Mouse (Mus musculus) E14TG2a.4 (cell line): ENCODE data around the gene Agap1.
A peak's percentile ranks its signal among the peaks of the same experiment; 100 is the strongest.

Experiments
- H3K27me3 ChIP-seq: 2 replicates; pipeline ENCODE4 v1.6.1; 2014; ENCODE audit warnings: low read length, control low read depth; ENCODE audit not compliant: insufficient read depth
- H3K36me3 ChIP-seq: 2 replicates; pipeline ENCODE4 v1.6.1; 2014; ENCODE audit warnings: low read length, control low read depth; ENCODE audit not compliant: insufficient read depth
- H3K4me1 ChIP-seq: replicated peaks from 2 replicates; pipeline ENCODE4 v1.6.1; 2014; ENCODE audit warnings: low read depth, low read length, control low read depth
- H3K4me3 ChIP-seq: replicated peaks from 2 replicates; pipeline ENCODE4 v1.5.1; 2014; ENCODE audit warnings: mild to moderate bottlenecking, low read length
- H3K9me3 ChIP-seq: 2 replicates; pipeline ENCODE4 v1.6.1; 2014; ENCODE audit warnings: low read length, control low read depth
- CTCF ChIP-seq: conservative IDR thresholded peaks from 2 replicates; pipeline ENCODE4 v1.5.1; 2014; ENCODE audit warnings: low read length
- NANOG ChIP-seq: IDR thresholded peaks from 2 replicates; pipeline ENCODE4 v1.6.1; 2014; ENCODE audit warnings: borderline replicate concordance, low read length, mixed read lengths
- POU5F1 ChIP-seq: IDR thresholded peaks from 2 replicates; pipeline ENCODE4 v1.6.1; 2014; ENCODE audit warnings: low read length, borderline replicate concordance

Agap1 gene

GRCm38 (mm10) chr1:89718782-89719403 is 264.3 kb downstream of the Agap1 start:
- H3K36me3 ChIP-seq, result no peaks in the 10 kb centered on the region
- H3K27me3 ChIP-seq, result no peaks in the 10 kb centered on the region
- no peak for TF ChIP-seq POU5F1
- TF ChIP-seq CTCF, result no peak
- TF ChIP-seq NANOG, result no peak
- H3K4me3 ChIP-seq, result no peak overlapping the region
- H3K4me1 ChIP-seq, result peaks cover 14% of the 10 kb centered on the region
- H3K9me3 ChIP-seq, result no peaks in the 10 kb centered on the region

- H3K4me3 ChIP-seq, result 0 out of 2 replicates have a peak overlapping the region, but pooled peaks have one; percentile 3
- no peaks in the 10 kb centered on the region for H3K9me3 ChIP-seq
- no peaks in the 10 kb centered on the region for H3K27me3 ChIP-seq
- peaks cover 24% of the 10 kb centered on the region for H3K36me3 ChIP-seq
- TF ChIP-seq CTCF (no peak), POU5F1 (no peak), NANOG (no peak)
- H3K4me1 ChIP-seq, result peaks cover 22% of the 10 kb centered on the region
Observed at GRCm38 (mm10) chr1:89724141-89724540, 269.5 kb downstream of the Agap1 start.

- no peak for TF ChIP-seq POU5F1
- TF ChIP-seq NANOG, result no peak
- no peak for TF ChIP-seq CTCF
- Histone ChIP-seq H3K4me3 (0 out of 2 replicates have a peak overlapping the region, but pooled peaks have one; percentile 3), H3K9me3 (no peaks in the 10 kb centered on the region), H3K27me3 (no peaks in the 10 kb centered on the region), H3K4me1 (peaks cover 22% of the 10 kb centered on the region), H3K36me3 (peaks cover 24% of the 10 kb centered on the region)
Observed at GRCm38 (mm10) chr1:89724555-89724954, 269.9 kb downstream of the Agap1 start.

- H3K4me3 ChIP-seq, result 0 out of 2 replicates have a peak overlapping the region, but pooled peaks have one; percentile 3
- no peak for TF ChIP-seq POU5F1
- TF ChIP-seq CTCF, result no peak
- TF ChIP-seq NANOG, result no peak
Observed at GRCm38 (mm10) chr1:89724957-89725356, 270.4 kb downstream of the Agap1 start.

GRCm38 (mm10) chr1:89728481-89728880 is 273.9 kb downstream of the Agap1 start:
- H3K36me3 ChIP-seq, result peaks cover 37% of the 10 kb centered on the region
- peaks cover 16% of the 10 kb centered on the region for H3K4me1 ChIP-seq
- no peaks in the 10 kb centered on the region for H3K27me3 ChIP-seq
- H3K4me3 ChIP-seq, result no peak overlapping the region
- TF ChIP-seq POU5F1, result no peak
- TF ChIP-seq CTCF, result no peak
- no peak for TF ChIP-seq NANOG
- no peaks in the 10 kb centered on the region for H3K9me3 ChIP-seq

More at GRCm38 (mm10) chr1:89724957-89725356, 270.4 kb downstream of the Agap1 start:
- Histone ChIP-seq H3K27me3 (no peaks in the 10 kb centered on the region), H3K36me3 (peaks cover 25% of the 10 kb centered on the region), H3K4me1 (peaks cover 22% of the 10 kb centered on the region), H3K9me3 (no peaks in the 10 kb centered on the region)

- Histone ChIP-seq H3K4me1 (no peaks in the 10 kb centered on the region), H3K27me3 (no peaks in the 10 kb centered on the region), H3K4me3 (no peak overlapping the region), H3K36me3 (peaks cover 40% of the 10 kb centered on the region), H3K9me3 (no peaks in the 10 kb centered on the region)
- TF ChIP-seq CTCF (peak; percentile 61), NANOG (no peak), POU5F1 (no peak)
Observed at GRCm38 (mm10) chr1:89730589-89731195, 276.1 kb downstream of the Agap1 start.

GRCm38 (mm10) chr1:89734368-89734767 is 279.8 kb downstream of the Agap1 start:
- Histone ChIP-seq H3K4me1 (peaks cover 9% of the 10 kb centered on the region; the same call in 1 of the 2 replicates), H3K36me3 (peaks cover 15% of the 10 kb centered on the region), H3K9me3 (no peaks in the 10 kb centered on the region), H3K27me3 (no peaks in the 10 kb centered on the region), H3K4me3 (no peak overlapping the region)
- no peak for TF ChIP-seq CTCF
- TF ChIP-seq NANOG, result no peak
- TF ChIP-seq POU5F1, result no peak

- H3K4me3 ChIP-seq, result no peak overlapping the region
- peaks cover 14% of the 10 kb centered on the region; the same call in 1 of the 2 replicates for H3K4me1 ChIP-seq
- no peaks in the 10 kb centered on the region for H3K9me3 ChIP-seq
- H3K27me3 ChIP-seq, result no peaks in the 10 kb centered on the region
- peaks cover 13% of the 10 kb centered on the region for H3K36me3 ChIP-seq
- TF ChIP-seq CTCF, result no peak
- TF ChIP-seq NANOG, result no peak
- no peak for TF ChIP-seq POU5F1
Observed at GRCm38 (mm10) chr1:89735146-89735545, 280.5 kb downstream of the Agap1 start.

GRCm38 (mm10) chr1:89736021-89736420 is 281.4 kb downstream of the Agap1 start:
- peaks cover 8% of the 10 kb centered on the region for H3K36me3 ChIP-seq

More at GRCm38 (mm10) chr1:89736021-89736420, 281.4 kb downstream of the Agap1 start:
- Histone ChIP-seq H3K27me3 (no peaks in the 10 kb centered on the region), H3K4me3 (no peak overlapping the region), H3K9me3 (no peaks in the 10 kb centered on the region), H3K4me1 (peaks cover 14% of the 10 kb centered on the region; the same call in 1 of the 2 replicates)
- TF ChIP-seq CTCF (no peak), NANOG (no peak), POU5F1 (no peak)
